ENCODE assay signal across 31 mouse cellular contexts in the genomic region with DNA sequence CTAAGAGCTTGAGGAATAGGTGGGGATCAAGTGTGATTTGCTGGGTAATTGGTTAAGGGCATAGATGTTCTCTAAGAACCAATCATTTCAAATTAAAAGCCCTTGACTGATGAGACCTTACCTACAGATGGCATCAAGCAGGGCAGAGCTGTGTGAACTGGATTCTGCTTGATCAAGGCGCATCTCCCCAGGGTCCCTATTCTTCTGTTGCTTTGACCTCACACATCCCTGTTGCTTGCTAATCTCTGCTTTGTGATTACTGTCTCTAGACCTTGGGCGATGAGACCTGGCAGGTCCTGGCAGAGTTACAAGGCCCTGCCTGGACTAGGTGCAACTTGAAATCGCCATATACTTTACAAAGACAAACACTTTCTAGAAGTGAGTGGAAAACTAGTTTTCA. TPM values are rescaled to one million over a fixed set of nuclear protein-coding genes. Genes with fewer than 3 reads are reported as not detected.
DNase-seq lines count a peak whose midpoint lies in the region; ATAC-seq and TF ChIP-seq lines count a peak whose summit lies in the region.
"Had no signal": no experiment of that assay in that cellular context is flagged by ENCODE, and none has a peak within 500 bp of the region (broad histone marks: within the 10 kb centered on the region; RNA-seq: fewer than 3 reads in every experiment).

No protein-coding gene starts in this region.

- intact Hi-C loops in gastrocnemius, adult 2 months (cut with DNase I): no loop called here

- no peaks in the 10 kb centered on the region for H3K36me3 ChIP-seq in intestine, embryonic 14.5 days (ENCODE audit: control insufficient read depth, insufficient read depth, low read length)
- no peaks in the 10 kb centered on the region for H3K36me3 ChIP-seq in intestine, embryonic 16.5 days (ENCODE audit: control insufficient read depth, insufficient read depth, low read length)
- H3K36me3 ChIP-seq: heart, embryonic 15.5 days; hindbrain, embryonic 15.5 days; limb, embryonic 12.5 days; liver, embryonic 15.5 days; lung, embryonic 15.5 days; midbrain, embryonic 12.5 days; neural tube, embryonic 13.5 days had no signal

- H3K9ac ChIP-seq in intestine, embryonic 14.5 days (ENCODE audit: low read length): no peak overlapping the region
- H3K9ac ChIP-seq in intestine, embryonic 16.5 days (ENCODE audit: low read depth, low read length): no peak overlapping the region
- H3K9ac ChIP-seq: hindbrain, embryonic 15.5 days; limb, embryonic 12.5 days; liver, embryonic 15.5 days; midbrain, embryonic 12.5 days; neural tube, embryonic 13.5 days had no signal

- no peak overlapping the region for H3K4me3 ChIP-seq in gastrocnemius, adult 2 months
- H3K4me3 ChIP-seq in intestine, embryonic 14.5 days (ENCODE audit: low read depth, low read length): no peak overlapping the region
- H3K4me3 ChIP-seq in intestine, embryonic 16.5 days (ENCODE audit: low read length): no peak overlapping the region
- no peak overlapping the region for H3K4me3 ChIP-seq in brown adipose tissue, adult 24 weeks (ENCODE audit: insufficient read depth, low read depth, low read length)
- H3K4me3 ChIP-seq: erythroblast, embryonic 14.5 days; hindbrain, embryonic 15.5 days; left cerebral cortex, adult 2 months; limb, embryonic 12.5 days; liver, embryonic 15.5 days; megakaryocyte, embryonic 14.5 days; midbrain, embryonic 12.5 days; myocyte; neural tube, embryonic 13.5 days had no signal

- ATAC-seq in intestine, embryonic 14.5 days (replicated peaks; ENCODE audit: low FRiP score, low TSS enrichment, low read depth): no peak
- ATAC-seq in intestine, embryonic 16.5 days: no peak
- ATAC-seq: activated CD4-positive, CD25-positive, alpha-beta regulatory T cell, adult 4 months; forebrain, embryonic 16.5 days; inflammation-experienced regulatory T-cells, adult 6 months had no signal

- H3K4me2 ChIP-seq in intestine, embryonic 14.5 days (ENCODE audit: low read length): peak overlapping the region; percentile 47; the same call in 1 of the 2 replicates
- H3K4me2 ChIP-seq in intestine, embryonic 16.5 days (ENCODE audit: low read depth, low read length): no peak overlapping the region
- H3K4me2 ChIP-seq: liver, embryonic 15.5 days; midbrain, embryonic 12.5 days had no signal

- WGBS in intestine, embryonic 14.5 days: 65% methylated on average over 3 of the region's 3 CpGs
- 68% methylated on average over 3 of the region's 3 CpGs for WGBS in intestine, embryonic 16.5 days

- H3K27ac ChIP-seq in gastrocnemius, adult 2 months: peak overlapping the region; percentile 84; the same call in 1 of the 2 replicates
- no peak overlapping the region for H3K27ac ChIP-seq in intestine, embryonic 14.5 days (ENCODE audit: low read depth)
- no peak overlapping the region for H3K27ac ChIP-seq in intestine, embryonic 16.5 days (ENCODE audit: low read length)
- peak overlapping the region; percentile 54 for H3K27ac ChIP-seq in brown adipose tissue, adult 24 weeks (replicated peaks; ENCODE audit: low read depth, low read length)
- H3K27ac ChIP-seq: hindbrain, embryonic 15.5 days; left cerebral cortex, adult 2 months; limb, embryonic 12.5 days; liver, embryonic 15.5 days; midbrain, embryonic 12.5 days; neural tube, embryonic 13.5 days had no signal

- no peak for TF ChIP-seq CTCF in gastrocnemius, adult 2 months (IDR thresholded peaks at IDR 0.05)

- H3K4me1 ChIP-seq in intestine, embryonic 14.5 days (replicated peaks; ENCODE audit: control insufficient read depth, insufficient read depth, low read length): peaks cover 25% of the 10 kb centered on the region
- peaks cover 10% of the 10 kb centered on the region for H3K4me1 ChIP-seq in intestine, embryonic 16.5 days (ENCODE audit: control insufficient read depth, insufficient read depth, low read length)
- peaks cover 23% of the 10 kb centered on the region for H3K4me1 ChIP-seq in brown adipose tissue, adult 24 weeks (ENCODE audit: control insufficient read depth, insufficient read depth, insufficient read length, low read length)
- H3K4me1 ChIP-seq: hindbrain, embryonic 15.5 days; liver, embryonic 15.5 days; megakaryocyte, embryonic 14.5 days had no signal

- no peaks in the 10 kb centered on the region for H3K27me3 ChIP-seq in intestine, embryonic 14.5 days (replicated peaks; ENCODE audit: control insufficient read depth, insufficient read depth, low read length)
- no peaks in the 10 kb centered on the region for H3K27me3 ChIP-seq in intestine, embryonic 16.5 days (replicated peaks; ENCODE audit: control insufficient read depth, insufficient read depth, low read length)
- H3K27me3 ChIP-seq: heart, embryonic 15.5 days; lung, embryonic 15.5 days had no signal

- no peaks in the 10 kb centered on the region for H3K9me3 ChIP-seq in intestine, embryonic 14.5 days (ENCODE audit: control insufficient read depth, low read length)
- H3K9me3 ChIP-seq in intestine, embryonic 16.5 days (ENCODE audit: control insufficient read depth, low read length): no peaks in the 10 kb centered on the region
- H3K9me3 ChIP-seq: heart, embryonic 15.5 days; hindbrain, embryonic 15.5 days; limb, embryonic 12.5 days; liver, embryonic 15.5 days; lung, embryonic 15.5 days; megakaryocyte, embryonic 14.5 days; midbrain, embryonic 12.5 days; neural tube, embryonic 13.5 days had no signal

- DNase-seq in gastrocnemius, adult 2 months: no peak
- no peak for DNase-seq in gastrocnemius, adult 18-20 months (ENCODE audit: low spot score)
- DNase-seq in intestine, embryonic 14.5 days (ENCODE audit: low spot score): no peak
- peak; percentile 57 for DNase-seq in A20 (ENCODE audit: low read depth, low spot score)
- DNase-seq in spleen, postnatal 4 days (ENCODE audit: low spot score in 2 of 2): no peak
- DNase-seq: adrenal gland, adult 2 months; adrenal gland, postnatal 36 days; cerebellum, adult 2 months; cerebellum, postnatal 14 days; gastrocnemius, postnatal 25 days; kidney, adult 2 months; kidney, postnatal 25 days; lung, postnatal 36 days; right cerebral cortex, postnatal 4 days; thymus, postnatal 14 days had no signal

RNA-seq across cellular contexts. Expression of a gene that starts 9.0 kb away (rescaled TPM):
- 10 to 100 TPM; 11.6 to 11.7 TPM for total RNA-seq in gastrocnemius, adult 2 months (2021)
- total RNA-seq in gastrocnemius, adult 18-20 months (2021): 10 to 100 TPM in 1 of 2 experiments, 1 to 10 TPM in 1; 6.8 to 15.2 TPM
- polyA plus RNA-seq in intestine, embryonic 14.5 days (2014; fragmentation: Nextera tagmentation; extraction: Ambion mirVana): 46.3 and 51.3 TPM in 2 replicates
- 33.0 and 33.9 TPM in 2 replicates for polyA plus RNA-seq in intestine, embryonic 16.5 days (2015; fragmentation: Nextera tagmentation; extraction: Ambion mirVana)
- polyA plus RNA-seq in brown adipose tissue, adult 24 weeks (2012; ENCODE audit: insufficient read depth, insufficient read length, missing spikeins): 13.4 and 18.7 TPM in 2 replicates

Comparison
In these comparisons a context has a peak if more than half of its experiments do, and no peak if none do; other contexts are left out.
1. H3K27ac ChIP-seq: peak in gastrocnemius, adult 2 months (single experiment) and brown adipose tissue, adult 24 weeks (single experiment); none in intestine, embryonic 14.5 days (single experiment) and intestine, embryonic 16.5 days (single experiment).